Mouse (Mus musculus) mesoderm, embryonic 11.5 days (tissue): ENCODE measurements around the gene Spata31d1d.

Experiments
- DNase-seq: peaks from one replicate; pipeline ENCODE4 v3.0.0-alpha.2; 2012; ENCODE audit warnings: low read depth, low spot score

Spata31d1d gene

DNA sequence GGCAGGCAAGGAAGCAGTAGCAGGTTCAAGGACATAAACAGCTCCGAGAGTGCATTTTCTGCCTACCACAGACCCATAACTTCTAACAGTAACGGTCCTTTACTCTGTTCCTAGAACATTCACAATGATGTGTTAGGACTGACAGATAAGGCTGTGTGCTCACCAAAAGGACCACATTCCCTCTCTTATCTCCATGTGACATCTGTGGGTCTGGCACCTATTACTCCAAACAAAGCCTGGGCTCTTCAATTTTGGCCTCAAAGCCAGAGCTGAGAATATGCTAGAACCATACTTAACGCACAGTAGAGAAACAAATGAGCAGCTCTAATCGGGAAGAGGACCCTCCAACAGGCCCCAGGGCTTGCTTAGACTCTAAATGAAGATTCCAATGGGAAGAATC is 51.6 kb downstream of the Spata31d1d start:
- DNase-seq, result no peak

GRCm38 (mm10) chr13:59679306-59679705 is 52.2 kb downstream of the Spata31d1d start:
- no peak for DNase-seq

- DNase-seq, result no peak
These were observed 55.0 kb downstream of the Spata31d1d start for GRCm38 (mm10) chr13:59676316-59677229.
